Mouse (Mus musculus) kidney, postnatal 36 days (tissue): ENCODE measurements around the gene Rnf123.
A peak's percentile ranks its signal among the peaks of the same experiment; 100 is the strongest.

Source experiments
- DNase-seq, 2 experiments: peaks; one replicate each; pipeline ENCODE4 v3.0.0; 2021 to 2022; ENCODE audit warnings: mixed read lengths in 2 of 2

The Rnf123 gene

DNA sequence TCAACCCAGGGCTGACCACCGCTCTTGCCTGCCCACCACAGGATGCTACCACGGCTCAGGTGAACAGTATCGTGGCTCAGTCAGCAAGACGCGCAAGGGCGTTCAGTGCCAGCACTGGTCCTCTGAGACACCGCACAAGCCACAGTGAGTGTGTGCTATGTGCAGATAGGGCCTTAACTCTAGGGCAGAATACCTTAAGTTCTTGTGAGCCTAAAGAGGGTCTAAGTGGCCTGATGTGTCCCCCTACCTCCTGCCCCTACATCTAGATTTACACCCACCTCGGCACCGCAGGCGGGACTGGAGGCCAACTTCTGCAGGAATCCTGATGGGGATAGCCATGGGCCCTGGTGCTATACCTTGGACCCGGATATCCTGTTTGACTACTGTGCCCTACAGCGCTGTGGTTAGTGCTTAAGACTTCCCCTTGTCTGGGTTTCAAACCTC lies at the start of gene Rnf123:
Gene Rnf123 (minus strand): TSS at position 359 of the 444 bp plus-strand sequence.
- DNase-seq: no peak

- no peak for DNase-seq
Observed at GRCm38 (mm10) chr9:108132373-108132772, 49.2 kb upstream of the Rnf123 start.

GRCm38 (mm10) chr9:108131502-108131901 lies 48.4 kb upstream of the Rnf123 start:
- DNase-seq: no peak

- no peak for DNase-seq
Observed at GRCm38 (mm10) chr9:108129042-108129948, 46.1 kb upstream of the Rnf123 start.

- DNase-seq: no peak
Observed at GRCm38 (mm10) chr9:108128248-108128647, 45.1 kb upstream of the Rnf123 start.

GRCm38 (mm10) chr9:108126436-108127180 lies 43.5 kb upstream of the Rnf123 start:
- no peak for DNase-seq

GRCm38 (mm10) chr9:108125731-108126130 lies 42.6 kb upstream of the Rnf123 start:
- DNase-seq: no peak

- DNase-seq: no peak
Observed at GRCm38 (mm10) chr9:108123916-108124315, 40.8 kb upstream of the Rnf123 start.

DNA sequence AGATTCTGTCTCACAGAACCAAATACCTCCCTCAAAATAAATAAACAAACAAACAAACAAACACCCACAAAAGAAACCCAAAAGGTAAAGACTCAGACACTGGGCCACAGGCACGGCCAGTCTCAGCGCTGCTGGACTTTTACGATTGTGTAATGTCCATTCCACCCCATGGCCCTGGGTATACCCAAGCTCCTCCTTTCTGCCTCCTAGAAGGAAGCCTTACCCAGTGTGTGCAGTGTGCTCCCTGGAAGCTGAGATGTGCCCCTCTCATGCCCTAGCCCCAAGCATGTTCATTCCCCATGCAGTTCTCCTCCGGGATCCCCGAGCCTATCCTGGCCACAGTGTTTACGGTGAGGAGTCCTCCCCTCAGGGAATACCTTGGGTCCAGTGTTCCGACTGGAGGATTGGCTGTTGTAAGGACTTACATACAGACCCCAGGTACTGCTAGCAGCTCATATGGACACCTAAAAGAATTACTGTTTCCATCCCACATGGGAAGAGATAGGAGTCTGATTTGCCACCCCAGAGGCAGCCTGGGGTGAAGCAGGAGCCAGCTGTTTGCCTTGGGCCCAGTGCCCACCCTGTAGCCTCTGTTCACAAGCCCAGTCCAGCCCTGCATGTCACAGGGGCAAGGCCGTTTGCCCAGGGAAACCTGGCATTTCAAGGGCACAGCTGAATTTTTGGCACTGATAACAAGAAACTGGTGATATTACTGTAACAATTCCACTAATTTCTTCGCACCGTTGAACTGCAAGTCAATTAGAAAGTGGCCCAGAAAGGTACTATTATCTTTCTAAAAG lies 38.2 kb upstream of the Rnf123 start:
- DNase-seq: no peak

DNA sequence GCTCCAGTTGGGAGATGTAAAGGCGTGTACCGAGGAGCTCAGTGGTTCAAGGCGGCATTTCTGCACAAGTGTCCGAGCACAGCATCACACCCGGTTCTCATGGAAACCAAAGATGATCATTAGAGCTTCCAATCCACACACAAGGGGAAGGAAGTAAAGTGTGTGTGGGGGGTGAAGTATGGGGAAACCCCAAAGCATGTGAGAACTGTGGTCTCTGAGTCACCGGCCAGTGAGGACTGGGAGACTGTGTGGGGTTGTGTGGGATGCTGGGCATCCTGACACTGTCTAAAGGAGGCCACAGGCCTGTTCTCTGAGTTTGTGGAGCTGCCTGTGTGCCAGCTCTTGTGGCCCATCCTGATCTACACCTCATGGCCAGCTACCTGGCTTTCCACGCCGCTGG lies 37.5 kb upstream of the Rnf123 start:
- DNase-seq: no peak

DNA sequence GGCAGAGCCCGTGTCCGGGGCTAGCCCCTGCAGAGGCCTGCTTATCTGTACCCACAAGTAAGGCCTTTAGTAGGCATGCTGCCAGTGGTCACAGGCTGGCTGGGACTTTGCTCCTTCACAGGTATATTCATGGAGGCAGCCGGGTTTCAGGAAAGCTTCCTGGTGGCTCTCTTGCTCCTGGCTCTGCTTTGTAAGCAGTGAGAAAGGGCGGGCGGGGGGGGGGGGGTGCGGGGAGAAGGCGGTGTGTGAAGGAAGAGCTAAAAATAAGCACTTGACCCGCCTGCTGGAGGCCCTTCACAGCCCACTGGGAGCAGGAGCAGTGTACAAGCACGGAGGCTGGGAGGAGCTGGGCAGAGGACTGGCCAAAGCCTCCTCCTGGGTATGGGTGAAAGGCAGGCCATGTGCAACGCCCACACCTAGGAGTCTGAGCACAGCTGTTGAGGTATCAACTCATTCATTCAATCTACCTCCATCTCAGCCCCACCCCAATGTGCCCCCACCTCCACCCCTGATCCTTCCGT lies 36.8 kb upstream of the Rnf123 start:
- peak; percentile 79 to 86 for DNase-seq

- DNase-seq: no peak
Observed at GRCm38 (mm10) chr9:108117143-108117542, 34.0 kb upstream of the Rnf123 start.

GRCm38 (mm10) chr9:108115290-108116077 lies 32.3 kb upstream of the Rnf123 start:
- no peak for DNase-seq

- DNase-seq: no peak
Observed at GRCm38 (mm10) chr9:108112719-108113340, 29.7 kb upstream of the Rnf123 start.

DNA sequence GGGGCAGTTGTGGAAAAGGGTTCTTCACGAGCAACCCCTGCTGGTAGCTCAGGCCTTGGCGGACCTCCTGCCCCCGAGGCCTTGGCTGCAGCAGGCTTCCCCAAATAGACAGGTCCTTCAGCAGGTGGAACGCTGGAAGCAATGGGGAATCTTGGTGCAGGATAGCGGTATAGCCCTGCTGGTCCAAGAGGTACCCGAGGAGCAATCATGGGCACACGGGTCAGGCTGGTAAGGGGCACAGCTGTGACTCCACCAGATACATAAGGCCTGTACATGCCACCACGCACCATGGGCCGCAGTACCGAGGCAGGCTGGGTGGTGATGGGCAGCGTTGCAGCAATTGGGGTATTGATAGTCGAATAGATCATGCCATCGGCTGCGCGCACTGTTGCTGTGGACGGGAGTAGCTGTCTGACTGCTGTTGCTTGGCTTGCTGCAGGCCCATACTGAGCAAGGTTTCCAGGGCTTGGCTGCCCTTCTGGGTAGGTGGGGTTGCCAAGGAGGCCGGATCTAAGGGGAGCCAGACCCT lies 28.5 kb upstream of the Rnf123 start:
- no peak for DNase-seq

- DNase-seq: no peak
Observed at GRCm38 (mm10) chr9:108111101-108111592, 28.0 kb upstream of the Rnf123 start.

- DNase-seq: no peak
Observed at GRCm38 (mm10) chr9:108110160-108110559, 27.0 kb upstream of the Rnf123 start.

DNA sequence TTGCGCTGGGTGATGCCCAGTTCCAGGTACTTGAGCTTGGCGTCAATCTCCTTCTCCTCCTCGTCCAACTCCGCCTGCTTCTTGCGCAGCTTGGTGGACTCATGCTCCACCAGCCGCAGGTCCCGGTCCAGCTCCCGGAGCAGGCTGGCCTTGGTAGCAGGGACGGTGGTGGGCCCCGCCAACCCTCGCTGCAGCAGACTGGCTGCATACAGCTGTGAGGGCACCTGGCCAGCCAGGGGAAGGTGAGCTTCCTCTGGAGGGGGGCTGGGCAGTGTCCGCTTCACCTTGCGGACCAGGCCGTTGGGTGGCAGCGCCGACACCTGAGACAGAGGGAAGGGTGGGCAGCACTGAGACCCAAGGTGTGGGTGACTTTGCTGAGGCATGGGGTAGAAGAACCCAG lies 24.7 kb upstream of the Rnf123 start:
- no peak for DNase-seq

DNA sequence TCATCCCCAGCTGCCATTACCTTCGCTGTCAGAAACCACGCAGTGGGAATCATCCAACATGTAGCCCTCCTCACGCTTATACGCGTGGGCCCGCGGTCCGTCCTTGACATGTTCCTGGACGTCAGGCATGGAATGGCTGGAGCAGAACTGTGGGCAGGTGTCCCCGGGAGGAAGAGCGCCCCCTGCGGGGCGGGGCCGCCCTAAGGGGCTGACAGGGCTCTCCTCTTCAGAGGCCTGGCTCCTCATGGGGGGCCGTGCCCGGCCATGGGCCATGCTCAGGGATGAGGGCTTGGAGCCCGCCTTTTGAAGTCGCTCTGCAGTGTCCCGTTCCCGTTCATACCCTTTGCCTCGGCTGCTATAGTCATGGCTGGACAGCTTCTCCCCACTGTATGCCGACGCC lies 22.9 kb upstream of the Rnf123 start:
- no peak for DNase-seq

DNA sequence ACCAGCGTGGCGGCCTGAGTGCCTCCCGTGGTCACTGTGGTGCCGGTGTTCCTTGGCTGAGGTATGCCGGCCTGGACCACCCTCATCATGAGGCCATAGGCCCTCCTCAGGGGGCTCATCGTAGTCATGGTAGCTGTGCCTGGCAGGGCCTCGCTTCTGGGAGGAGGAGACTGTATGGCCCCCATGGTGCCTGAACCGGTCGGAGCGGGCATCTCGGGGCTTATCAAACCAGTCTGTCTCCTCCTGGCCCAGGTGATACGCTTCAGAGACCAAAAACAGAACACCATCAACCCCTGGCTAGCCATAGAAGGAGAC lies 22.4 kb upstream of the Rnf123 start:
- no peak for DNase-seq
